In genomic region chr11:87966214-87966613, GRCm38 (mm10) we compare ENCODE assay signal across 10 mouse cellular contexts. TPM values are rescaled to one million over a fixed set of nuclear protein-coding genes. Genes with fewer than 3 reads are reported as not detected.
DNase-seq lines count a peak whose midpoint lies in the region; ATAC-seq and TF ChIP-seq lines count a peak whose summit lies in the region.
"Had no signal": no experiment of that assay in that cellular context is flagged by ENCODE, and none has a peak within 500 bp of the region (broad histone marks: within the 10 kb centered on the region; RNA-seq: fewer than 3 reads in every experiment).

No protein-coding gene starts in this region.

- H3K4me3 ChIP-seq in intestine, embryonic 14.5 days (ENCODE audit: low read depth, low read length) = no peak overlapping the region
- H3K4me3 ChIP-seq in intestine, postnatal 0 days (ENCODE audit: low read depth, low read length) = no peak overlapping the region
- no peak overlapping the region; the same call in 1 of the 2 replicates for H3K4me3 ChIP-seq in limb, embryonic 12.5 days (replicated peaks)

- no peaks in the 10 kb centered on the region for H3K36me3 ChIP-seq in intestine, embryonic 14.5 days (ENCODE audit: control insufficient read depth, insufficient read depth, low read length)
- no peaks in the 10 kb centered on the region for H3K36me3 ChIP-seq in intestine, postnatal 0 days (ENCODE audit: control insufficient read depth, insufficient read depth)
- no peaks in the 10 kb centered on the region for H3K36me3 ChIP-seq in limb, embryonic 12.5 days

- peak; percentile 60 for ATAC-seq in intestine, embryonic 14.5 days (replicated peaks; ENCODE audit: low FRiP score, low TSS enrichment, low read depth)
- no peak for ATAC-seq in intestine, postnatal 0 days
- ATAC-seq in limb, embryonic 12.5 days (ENCODE audit: insufficient number of reproducible peaks, insufficient read depth, low FRiP score, low TSS enrichment, low read depth) = peak; percentile 69
- ATAC-seq: forebrain, embryonic 16.5 days had no signal

- H3K4me2 ChIP-seq in intestine, embryonic 14.5 days (ENCODE audit: low read length) = no peak overlapping the region
- H3K4me2 ChIP-seq in intestine, postnatal 0 days (replicated peaks; ENCODE audit: low read depth) = no peak overlapping the region
- H3K4me2 ChIP-seq in limb, embryonic 12.5 days = 0 out of 2 replicates have a peak overlapping the region, but pooled peaks have one; percentile 4

- DNase-seq in intestine, embryonic 14.5 days (ENCODE audit: low spot score) = no peak
- DNase-seq in CD4-positive, CD25-positive, alpha-beta regulatory T cell, adult 2 months (ENCODE audit: low read depth, low spot score) = peak; percentile 83
- peak; percentile 57 for DNase-seq in T-cell, adult 2 months (ENCODE audit: low spot score)
- no peak for DNase-seq in left cerebral cortex, adult 18-20 months (ENCODE audit: low spot score in 2 of 2)
- DNase-seq in layer of hippocampus, adult 9-10 months (ENCODE audit: low spot score) = no peak
- DNase-seq in right cerebral cortex, postnatal 10 days (ENCODE audit: low spot score in 2 of 2) = no peak

- no peaks in the 10 kb centered on the region for H3K4me1 ChIP-seq in intestine, embryonic 14.5 days (replicated peaks; ENCODE audit: control insufficient read depth, insufficient read depth, low read length)
- 0 out of 2 replicates have a peak, but pooled peaks cover 2% of the 10 kb centered on the region for H3K4me1 ChIP-seq in intestine, postnatal 0 days (replicated peaks; ENCODE audit: control insufficient read depth, insufficient read depth, low read length)
- peaks cover 12% of the 10 kb centered on the region for H3K4me1 ChIP-seq in limb, embryonic 12.5 days (replicated peaks)

- H3K9ac ChIP-seq in intestine, embryonic 14.5 days (ENCODE audit: low read length) = no peak overlapping the region
- H3K9ac ChIP-seq in intestine, postnatal 0 days (ENCODE audit: low read depth, low read length) = no peak overlapping the region
- H3K9ac ChIP-seq in limb, embryonic 12.5 days (replicated peaks) = no peak overlapping the region

- no peaks in the 10 kb centered on the region for H3K27me3 ChIP-seq in intestine, embryonic 14.5 days (replicated peaks; ENCODE audit: control insufficient read depth, insufficient read depth, low read length)
- H3K27me3 ChIP-seq in intestine, postnatal 0 days (replicated peaks; ENCODE audit: control insufficient read depth, insufficient read depth, low read length) = no peaks in the 10 kb centered on the region
- H3K27me3 ChIP-seq in limb, embryonic 12.5 days = peaks cover 9% of the 10 kb centered on the region

- H3K9me3 ChIP-seq in intestine, embryonic 14.5 days (ENCODE audit: control insufficient read depth, low read length) = no peaks in the 10 kb centered on the region
- no peaks in the 10 kb centered on the region for H3K9me3 ChIP-seq in intestine, postnatal 0 days (ENCODE audit: control insufficient read depth)
- H3K9me3 ChIP-seq in limb, embryonic 12.5 days = no peaks in the 10 kb centered on the region

- TF ChIP-seq CTCF in intestine, postnatal 0 days (IDR thresholded peaks at IDR 0.05; ENCODE audit: low read depth) = no peak

- WGBS in intestine, embryonic 14.5 days = 28% methylated on average over 10 of the region's 10 CpGs
- WGBS in intestine, postnatal 0 days = 30% methylated on average over 10 of the region's 10 CpGs
- 31% methylated on average over 10 of the region's 10 CpGs for WGBS in limb, embryonic 12.5 days

- H3K27ac ChIP-seq in intestine, embryonic 14.5 days (ENCODE audit: low read depth) = no peak overlapping the region
- no peak overlapping the region for H3K27ac ChIP-seq in intestine, postnatal 0 days (ENCODE audit: low read depth, low read length)
- no peak overlapping the region for H3K27ac ChIP-seq in limb, embryonic 12.5 days

RNA-seq across cellular contexts. Expression of gene Dynll2, which starts 21.1 kb away (rescaled TPM):
- polyA plus RNA-seq in intestine, embryonic 14.5 days (2014; fragmentation: Nextera tagmentation; extraction: Ambion mirVana) = 14.1 and 20.4 TPM in 2 replicates
- 52.4 and 57.4 TPM in 2 replicates for polyA plus RNA-seq in intestine, postnatal 0 days (2015; fragmentation: Nextera tagmentation; extraction: Ambion mirVana)
- polyA plus RNA-seq in limb, embryonic 12.5 days (2016; fragmentation: Nextera tagmentation; extraction: Ambion mirVana) = 23.0 and 23.4 TPM in 2 replicates
- total RNA-seq in left cerebral cortex, adult 18-20 months (2021) = 100 to 1,000 TPM; 636 to 646 TPM

RNA-seq across cellular contexts. Expression of gene Olfr464, which starts 45.4 kb away (rescaled TPM):
- polyA plus RNA-seq in intestine, embryonic 14.5 days (2014; fragmentation: Nextera tagmentation; extraction: Ambion mirVana) = not detected in 2 replicates
- polyA plus RNA-seq in intestine, postnatal 0 days (2015; fragmentation: Nextera tagmentation; extraction: Ambion mirVana) = not detected in 2 replicates
- not detected in 2 replicates for polyA plus RNA-seq in limb, embryonic 12.5 days (2016; fragmentation: Nextera tagmentation; extraction: Ambion mirVana)
- total RNA-seq in left cerebral cortex, adult 18-20 months (2021) = 1 to 10 TPM in 1 of 2 experiments, under 1 TPM in 1; 0.77 to 2.0 TPM
- total RNA-seq: neutrophil, adult 5-6 weeks had no signal
- polyA plus RNA-seq: forebrain, embryonic 16.5 days had no signal

Comparison
In these comparisons a context has a peak if more than half of its experiments do, and no peak if none do; other contexts are left out.
1. DNase-seq: peak in CD4-positive, CD25-positive, alpha-beta regulatory T cell, adult 2 months (single experiment) and T-cell, adult 2 months (single experiment); none in intestine, embryonic 14.5 days (single experiment), left cerebral cortex, adult 18-20 months (0 of 2), layer of hippocampus, adult 9-10 months (single experiment) and right cerebral cortex, postnatal 10 days (0 of 2).